Mouse (Mus musculus): ENCODE data around the gene Serac1. TPM values are rescaled to one million over a fixed set of nuclear protein-coding genes. Genes with fewer than 3 reads are reported as not detected.

The Serac1 gene
- polyA plus RNA-seq, 1 experiment from 2014 or later = 12.9 TPM

Other genes starting within 250 kb of the Serac1 start
- 4.5 and 8.3 TPM in 2 replicates for gene Snx9, start 238.4 kb downstream of the Serac1 start, polyA plus RNA-seq (2014; fragmentation: Nextera tagmentation; extraction: Ambion mirVana)
- gene Synj2, start 138.5 kb downstream of the Serac1 start, polyA plus RNA-seq (2014; fragmentation: Nextera tagmentation; extraction: Ambion mirVana) = 0.57 and 1.2 TPM in 2 replicates
- 194 and 234 TPM in 2 replicates for gene Gtf2h5, start within 50 bp of the Serac1 start, polyA plus RNA-seq (2014; fragmentation: Nextera tagmentation; extraction: Ambion mirVana)
- 203 and 212 TPM in 2 replicates for gene Tulp4, start 26.7 kb upstream of the Serac1 start, polyA plus RNA-seq (2014; fragmentation: Nextera tagmentation; extraction: Ambion mirVana)
- 39.1 and 47.6 TPM in 2 replicates for gene Tmem181a, start 177.1 kb upstream of the Serac1 start, polyA plus RNA-seq (2014; fragmentation: Nextera tagmentation; extraction: Ambion mirVana)
- gene Dynlt1a, start 237.8 kb upstream of the Serac1 start, polyA plus RNA-seq (2014; fragmentation: Nextera tagmentation; extraction: Ambion mirVana) = 52.6 and 52.9 TPM in 2 replicates